Mouse (Mus musculus): Measurements from ENCODE around the gene Olfr481. TPM values are rescaled to one million over a fixed set of nuclear protein-coding genes. Genes with fewer than 3 reads are reported as not detected.

The Olfr481 gene
- not detected for total RNA-seq (2021)

DNA sequence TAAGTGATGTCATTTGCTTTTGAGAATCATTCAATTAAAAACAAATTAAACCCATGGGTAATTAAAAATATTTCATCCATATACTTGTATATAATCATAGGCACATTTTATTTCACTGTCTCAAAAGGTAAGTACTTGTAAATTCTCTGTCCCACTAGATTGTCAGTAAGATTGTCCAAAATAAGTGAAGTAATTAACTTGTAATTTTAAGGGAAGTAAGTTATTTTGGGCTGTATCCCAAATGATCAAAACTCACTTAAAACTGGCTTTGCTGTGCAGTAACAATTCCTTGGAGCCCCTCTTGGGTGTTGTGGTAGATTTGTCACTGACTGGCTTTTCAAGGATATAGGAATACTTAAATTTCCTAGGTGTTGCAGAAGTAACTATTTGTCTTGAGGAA lies at the start of gene Olfr481:
Olfr481 (plus strand) TSS at position 301 of the 400 bp plus-strand sequence.
- intact Hi-C loops (cut with DNase I): no loop called here
- DNase-seq (ENCODE audit: low spot score in 2 of 2): no peak

DNA sequence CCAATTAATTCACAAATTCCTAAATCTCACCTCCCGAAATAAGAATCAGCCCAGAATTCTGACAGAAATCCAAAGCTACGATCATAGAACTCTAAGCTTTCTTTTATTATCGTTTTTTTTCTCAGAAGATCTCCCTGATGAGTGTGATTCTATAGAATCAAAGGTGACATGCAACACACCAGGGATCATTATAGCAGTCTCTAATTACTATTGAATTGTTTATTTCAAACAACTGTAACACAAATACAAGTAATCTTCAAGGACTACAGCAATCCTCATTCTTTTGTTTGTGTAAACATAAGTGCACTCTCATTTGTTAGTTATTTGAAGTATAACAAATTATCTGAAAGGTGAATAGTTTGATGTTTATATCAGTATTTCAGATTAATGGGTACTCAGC lies 45.8 kb upstream of the Olfr481 start, which contains the start of gene Olfr478:
Olfr478 (minus strand) TSS at position 101 of the 400 bp plus-strand sequence.
- DNase-seq (ENCODE audit: low spot score in 2 of 2): no peak
- intact Hi-C loops (cut with DNase I): no loop called here

DNA sequence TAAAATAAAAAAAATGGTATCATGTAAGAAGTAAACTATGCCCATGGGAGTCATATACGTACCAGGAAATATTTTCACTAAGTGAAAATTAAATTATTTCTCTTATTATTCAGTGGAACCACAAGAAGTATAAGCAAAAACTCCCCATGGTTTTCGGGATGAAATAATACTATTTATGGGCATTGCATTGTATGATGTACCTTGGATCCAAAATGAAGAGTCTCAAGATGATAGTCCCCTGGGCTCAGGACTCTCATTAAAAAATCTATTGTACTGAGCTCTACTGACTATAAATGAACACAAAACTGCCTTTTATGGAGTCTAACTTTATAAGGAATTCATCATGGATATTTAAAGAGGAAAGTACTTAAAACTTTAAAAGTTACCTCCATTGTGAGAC lies 29.3 kb upstream of the Olfr481 start, which contains the start of gene Olfr479:
Olfr479 (plus strand) TSS at position 301 of the 400 bp plus-strand sequence.
- intact Hi-C loops (cut with DNase I): no loop called here
- DNase-seq (ENCODE audit: low spot score in 2 of 2): no peak

DNA sequence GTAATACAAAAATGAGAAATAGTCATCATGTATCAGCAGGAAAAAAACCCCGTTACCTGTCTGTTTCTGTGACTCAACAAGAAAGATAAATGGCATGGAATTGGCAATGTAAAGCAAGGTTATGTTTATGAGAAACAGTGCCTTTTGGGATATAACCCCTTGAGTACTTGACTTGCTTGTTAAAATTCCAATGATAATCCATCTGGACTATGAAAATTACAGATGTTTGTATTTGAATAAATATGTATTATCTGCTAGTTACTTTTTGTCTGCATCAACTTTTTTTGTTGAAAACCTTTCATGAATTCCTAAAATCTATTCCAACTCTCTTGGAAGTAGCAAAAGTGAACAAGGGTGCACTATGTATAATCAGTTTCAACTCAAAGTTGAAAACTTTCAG lies 12.4 kb upstream of the Olfr481 start, which contains the start of gene Olfr480:
Olfr480 (minus strand) TSS at position 101 of the 400 bp plus-strand sequence.
- no peak for DNase-seq (ENCODE audit: low spot score in 2 of 2)
- intact Hi-C loops (cut with DNase I): no loop called here

DNA sequence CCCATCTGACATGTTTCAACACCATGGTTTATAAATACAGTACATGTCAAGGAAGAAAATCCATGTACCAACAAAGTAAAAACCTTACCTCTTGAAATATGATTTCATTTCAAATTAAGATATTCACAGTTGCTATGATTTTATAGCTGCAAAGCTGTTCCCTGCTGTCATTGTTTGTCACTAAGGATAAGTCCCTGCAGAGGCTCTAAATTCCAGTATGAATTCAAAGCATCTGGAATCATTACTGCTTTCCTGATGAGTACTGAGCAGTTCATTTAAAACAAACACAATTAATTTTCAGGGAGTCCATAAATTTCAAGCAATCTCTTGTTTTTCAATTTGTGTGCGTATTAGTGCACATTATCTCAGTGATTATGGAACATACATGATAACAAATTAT lies 17.8 kb downstream of the Olfr481 start, which contains the start of gene Olfr482:
Olfr482 (minus strand) TSS at position 101 of the 400 bp plus-strand sequence.
- DNase-seq (ENCODE audit: low spot score in 2 of 2): no peak
- intact Hi-C loops (cut with DNase I): no loop called here

DNA sequence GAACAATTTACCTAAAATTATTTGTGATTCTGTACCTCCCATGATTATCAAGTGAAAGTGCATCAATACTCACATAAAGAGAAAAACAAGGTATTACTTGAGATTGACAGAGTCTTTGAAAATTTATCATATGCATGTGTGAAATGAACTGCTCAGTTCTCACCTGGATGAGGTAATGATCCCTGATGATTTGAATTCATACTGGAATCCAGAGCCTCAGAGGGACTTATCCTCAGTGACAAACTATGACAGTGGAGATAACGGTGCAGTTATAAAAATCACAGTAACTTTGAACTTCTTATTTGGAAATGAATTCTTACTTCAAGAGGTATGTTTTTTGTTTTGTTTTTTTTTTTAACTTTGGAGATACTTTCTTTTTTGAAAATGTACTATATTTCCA lies 20.9 kb downstream of the Olfr481 start, which contains the start of gene Olfr483:
Olfr483 (plus strand) TSS at position 301 of the 400 bp plus-strand sequence.
- intact Hi-C loops (cut with DNase I): no loop called here
- no peak for DNase-seq (ENCODE audit: low spot score in 2 of 2)

DNA sequence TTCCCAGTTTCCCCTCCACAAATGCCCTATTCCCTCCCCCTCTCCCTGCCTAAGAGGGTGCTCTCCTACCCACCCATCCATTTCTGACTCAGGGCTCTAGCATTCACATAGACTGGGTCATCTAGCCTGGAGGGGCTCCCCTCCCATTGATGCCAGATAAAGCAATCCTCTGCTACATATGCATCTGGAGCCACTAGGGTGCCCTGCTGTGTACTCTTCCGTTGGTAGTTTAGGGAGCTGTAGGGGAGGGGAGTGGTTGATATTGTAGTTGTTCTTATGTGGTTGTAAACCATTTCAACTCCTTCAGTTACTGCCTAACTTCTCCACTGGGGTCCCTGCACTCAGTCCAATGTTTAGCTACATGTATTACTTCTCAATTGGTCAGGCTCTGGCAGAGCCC lies 41.0 kb downstream of the Olfr481 start:
- no peak for DNase-seq (ENCODE audit: low spot score in 2 of 2)
- intact Hi-C loops (cut with DNase I): no loop called here

DNA sequence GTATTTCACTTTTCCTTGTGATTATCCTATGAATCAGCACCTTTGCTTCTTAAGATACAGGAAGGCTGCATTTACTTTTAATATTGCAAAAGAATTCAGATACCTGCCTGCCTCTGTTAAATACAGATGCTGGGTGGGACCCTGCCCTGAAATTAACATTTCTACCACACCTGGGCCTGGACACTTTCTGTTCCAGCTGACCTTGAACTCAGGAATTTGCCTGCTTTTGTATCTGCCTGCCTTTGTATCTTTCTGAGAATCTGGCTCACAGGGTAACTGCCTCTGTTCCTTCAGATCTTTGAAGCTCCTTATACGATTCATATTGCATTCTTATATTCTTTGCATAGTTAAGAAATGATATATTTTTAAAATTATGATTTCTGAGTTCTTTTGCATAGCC lies 41.8 kb downstream of the Olfr481 start:
- DNase-seq (ENCODE audit: low spot score in 2 of 2): no peak
- intact Hi-C loops (cut with DNase I): no loop called here

DNA sequence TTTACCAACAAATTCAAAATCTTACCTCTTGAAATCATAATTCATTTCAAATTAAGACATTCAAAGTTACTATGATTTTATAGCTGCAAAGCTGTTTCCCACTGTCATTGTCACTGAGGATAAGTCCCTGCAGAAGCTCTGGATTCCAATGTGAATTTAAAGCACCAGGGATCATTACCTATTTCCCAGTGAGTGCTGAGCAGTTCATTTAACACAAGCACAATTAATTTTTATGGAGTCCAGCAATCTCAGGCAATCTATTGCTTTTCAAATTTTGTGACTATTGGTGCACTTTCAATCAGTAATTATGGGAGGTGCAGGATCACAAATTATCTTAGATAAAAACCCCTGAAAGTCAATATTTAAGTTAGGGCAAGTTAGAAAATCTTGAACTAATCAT lies 47.7 kb downstream of the Olfr481 start, which contains the start of gene Olfr484:
Olfr484 (minus strand) TSS at position 101 of the 400 bp plus-strand sequence.
- no peak for DNase-seq (ENCODE audit: low spot score in 2 of 2)
- intact Hi-C loops (cut with DNase I): no loop called here

Other genes starting within 250 kb of the Olfr481 start
- not detected for gene Olfr470, start 232.4 kb upstream of the Olfr481 start, total RNA-seq (2021)
- not detected for gene Olfr472, start 182.0 kb upstream of the Olfr481 start, total RNA-seq (2021)
- not detected for gene Olfr473, start 149.4 kb upstream of the Olfr481 start, total RNA-seq (2021)
- not detected for gene Olfr474, start 125.2 kb upstream of the Olfr481 start, total RNA-seq (2021)
- not detected for gene Olfr476, start 115.1 kb upstream of the Olfr481 start, total RNA-seq (2021)
- under 1 TPM in 1 of 2 experiments, not detected in 1; 0.14 TPM for gene Olfr477, start 93.2 kb upstream of the Olfr481 start, total RNA-seq (2021)
- not detected for gene Olfr478, start 45.9 kb upstream of the Olfr481 start, total RNA-seq (2021)
- not detected for gene Olfr479, start 29.2 kb upstream of the Olfr481 start, total RNA-seq (2021)
- gene Olfr480, start 12.5 kb upstream of the Olfr481 start, total RNA-seq (2021): not detected
- 1 to 10 TPM; 1.9 to 2.1 TPM for gene Olfr482, start 17.7 kb downstream of the Olfr481 start, total RNA-seq (2021)
- gene Olfr483, start 21.0 kb downstream of the Olfr481 start, total RNA-seq (2021): not detected
- not detected for gene Olfr484, start 47.6 kb downstream of the Olfr481 start, total RNA-seq (2021)
- gene Olfr485, start 80.0 kb downstream of the Olfr481 start, total RNA-seq (2021): not detected
- gene Olfr486, start 92.9 kb downstream of the Olfr481 start, total RNA-seq (2021): not detected
- gene Olfr487, start 134.8 kb downstream of the Olfr481 start, total RNA-seq (2021): not detected
- not detected for gene Olfr488, start 178.5 kb downstream of the Olfr481 start, total RNA-seq (2021)
- gene Olfr490, start 209.1 kb downstream of the Olfr481 start, total RNA-seq (2021): not detected
- gene Olfr491, start 233.6 kb downstream of the Olfr481 start, total RNA-seq (2021): not detected
- gene Olfr492, start 243.8 kb downstream of the Olfr481 start, total RNA-seq (2021): not detected